Mouse (Mus musculus) layer of hippocampus, postnatal 14 days (tissue): ENCODE results near the gene Rap1gap. TPM values are rescaled to one million over a fixed set of nuclear protein-coding genes. Genes with fewer than 3 reads are reported as not detected.

ENCODE experiments used
- DNase-seq, 2 experiments: peaks; one replicate each; pipeline ENCODE4 v3.0.0; 2021 to 2022; ENCODE audit warnings: low spot score in 2 of 2, mixed read lengths in 1 of 2
- total RNA-seq, 2 experiments: library from RNA; stranded (reverse); gene quantifications; 2 replicates each; pipeline ENCODE4 v1.2.3; 2021

The Rap1gap gene
- total RNA-seq, 2 experiments from 2014 or later = 242 to 257 TPM

GRCm38 (mm10) chr4:137687234-137687825 is 22.8 kb downstream of the Rap1gap start:
- DNase-seq = no peak

GRCm38 (mm10) chr4:137692107-137692902 is 27.8 kb downstream of the Rap1gap start:
- DNase-seq = no peak

- no peak for DNase-seq
These were observed 30.8 kb downstream of the Rap1gap start for GRCm38 (mm10) chr4:137695300-137695699.

GRCm38 (mm10) chr4:137695900-137696299 is 31.4 kb downstream of the Rap1gap start:
- no peak for DNase-seq

- no peak for DNase-seq
These were observed 32.8 kb downstream of the Rap1gap start for GRCm38 (mm10) chr4:137697156-137697885.

- DNase-seq = no peak
These were observed 33.8 kb downstream of the Rap1gap start for GRCm38 (mm10) chr4:137698076-137698985.

GRCm38 (mm10) chr4:137699264-137700211 is 35.0 kb downstream of the Rap1gap start:
- no peak for DNase-seq

- no peak for DNase-seq
These were observed 36.4 kb downstream of the Rap1gap start for GRCm38 (mm10) chr4:137700960-137701359.

GRCm38 (mm10) chr4:137703077-137703476 is 38.6 kb downstream of the Rap1gap start:
- no peak for DNase-seq

GRCm38 (mm10) chr4:137704561-137704960 is 40.0 kb downstream of the Rap1gap start:
- no peak for DNase-seq

- no peak for DNase-seq
These were observed 40.9 kb downstream of the Rap1gap start for GRCm38 (mm10) chr4:137705379-137705778.

- no peak for DNase-seq
These were observed 42.0 kb downstream of the Rap1gap start for GRCm38 (mm10) chr4:137706510-137706909.

GRCm38 (mm10) chr4:137707216-137707990 is 42.9 kb downstream of the Rap1gap start:
- DNase-seq = peak in 1 of 2 experiments; percentile 68

- no peak for DNase-seq
These were observed 48.4 kb downstream of the Rap1gap start for GRCm38 (mm10) chr4:137712963-137713362.

- DNase-seq = no peak
These were observed 49.6 kb downstream of the Rap1gap start for GRCm38 (mm10) chr4:137714020-137714624.

GRCm38 (mm10) chr4:137717005-137717404 is 52.5 kb downstream of the Rap1gap start:
- no peak for DNase-seq

- no peak for DNase-seq
These were observed 53.1 kb downstream of the Rap1gap start for GRCm38 (mm10) chr4:137717671-137718070.

- no peak for DNase-seq
These were observed 55.0 kb downstream of the Rap1gap start for GRCm38 (mm10) chr4:137719378-137720077.
